Mouse (Mus musculus): ENCODE results near the gene Cbx4. TPM values are rescaled to one million over a fixed set of nuclear protein-coding genes. Genes with fewer than 3 reads are reported as not detected.
A peak's percentile ranks its signal among the peaks of the same experiment; 100 is the strongest.

Gene Cbx4
- polyA plus RNA-seq, 2 experiments = 11.4 to 24.3 TPM

- Histone ChIP-seq H3K4me1 (ENCODE audit: control insufficient read depth, insufficient read depth, low read length) (peaks cover 43% of the 10 kb centered on the region), H3K27ac (replicated peaks; ENCODE audit: low read depth, low read length) (no peak overlapping the region), H3K27me3 (ENCODE audit: control insufficient read depth, insufficient read depth, low read length) (peaks cover 84% of the 10 kb centered on the region), H3K4me3 (replicated peaks; ENCODE audit: low read length) (peak overlapping the region; percentile 33), H3K4me2 (replicated peaks; ENCODE audit: low read depth, low read length, severe bottlenecking) (peak overlapping the region; percentile 90), H3K9ac (ENCODE audit: low read depth, low read length, severe bottlenecking) (peak overlapping the region; percentile 16; the same call in 1 of the 2 replicates), H3K9me3 (ENCODE audit: control insufficient read depth, low read length) (no peaks in the 10 kb centered on the region), H3K36me3 (ENCODE audit: control insufficient read depth, insufficient read depth, low read length) (no peaks in the 10 kb centered on the region)
- DNase-seq (ENCODE audit: low spot score) = no peak
- ATAC-seq (ENCODE audit: low FRiP score, low read depth) = peak; percentile 10; the same call in 1 of the 2 replicates
- 2% methylated on average over 33 of the region's 35 CpGs for WGBS
- TF ChIP-seq POLR2A (IDR thresholded peaks at IDR 0.05; ENCODE audit: borderline replicate concordance, extremely low read depth, insufficient read depth, insufficient read length) = no peak
These were observed 32.2 kb downstream of the Cbx4 start for GRCm38 (mm10) chr11:119053738-119054350.

- peaks cover 84% of the 10 kb centered on the region for H3K27me3 ChIP-seq (ENCODE audit: control insufficient read depth, insufficient read depth, low read length)
- H3K9me3 ChIP-seq (ENCODE audit: control insufficient read depth, low read length) = no peaks in the 10 kb centered on the region
- H3K36me3 ChIP-seq (ENCODE audit: control insufficient read depth, insufficient read depth, low read length) = no peaks in the 10 kb centered on the region
- DNase-seq (ENCODE audit: low spot score) (peak; percentile 93), ATAC-seq (ENCODE audit: low FRiP score, low read depth) (peak; percentile 93)
- WGBS = 0% methylated on average over 32 of the region's 42 CpGs
- H3K9ac ChIP-seq (ENCODE audit: low read depth, low read length, severe bottlenecking) = peak overlapping the region; percentile 17
- 0 out of 2 replicates have a peak overlapping the region, but pooled peaks have one; percentile 16 for H3K27ac ChIP-seq (replicated peaks; ENCODE audit: low read depth, low read length)
- peak overlapping the region; percentile 90 for H3K4me2 ChIP-seq (replicated peaks; ENCODE audit: low read depth, low read length, severe bottlenecking)
- TF ChIP-seq POLR2A (IDR thresholded peaks at IDR 0.05; ENCODE audit: borderline replicate concordance, extremely low read depth, insufficient read depth, insufficient read length) = no peak
- H3K4me1 ChIP-seq (ENCODE audit: control insufficient read depth, insufficient read depth, low read length) = peaks cover 39% of the 10 kb centered on the region
- peak overlapping the region; percentile 33 for H3K4me3 ChIP-seq (replicated peaks; ENCODE audit: low read length)
These were observed 32.8 kb downstream of the Cbx4 start for GRCm38 (mm10) chr11:119053257-119053670.

- peaks cover 38% of the 10 kb centered on the region for H3K4me1 ChIP-seq (ENCODE audit: control insufficient read depth, insufficient read depth, low read length)
- peak; percentile 80 for DNase-seq (ENCODE audit: low spot score)
- peak overlapping the region; percentile 33 for H3K4me3 ChIP-seq (replicated peaks; ENCODE audit: low read length)
- no peak; the same call in 1 of the 2 replicates for ATAC-seq (ENCODE audit: low FRiP score, low read depth)
- peak overlapping the region; percentile 90 for H3K4me2 ChIP-seq (replicated peaks; ENCODE audit: low read depth, low read length, severe bottlenecking)
- peaks cover 84% of the 10 kb centered on the region for H3K27me3 ChIP-seq (ENCODE audit: control insufficient read depth, insufficient read depth, low read length)
- H3K27ac ChIP-seq (replicated peaks; ENCODE audit: low read depth, low read length) = 0 out of 2 replicates have a peak overlapping the region, but pooled peaks have one; percentile 16
- peak overlapping the region; percentile 17; the same call in 1 of the 2 replicates for H3K9ac ChIP-seq (ENCODE audit: low read depth, low read length, severe bottlenecking)
- no peaks in the 10 kb centered on the region for H3K9me3 ChIP-seq (ENCODE audit: control insufficient read depth, low read length)
- WGBS = 2% methylated on average over 13 of the region's 13 CpGs
- H3K36me3 ChIP-seq (ENCODE audit: control insufficient read depth, insufficient read depth, low read length) = no peaks in the 10 kb centered on the region
- TF ChIP-seq POLR2A (IDR thresholded peaks at IDR 0.05; ENCODE audit: borderline replicate concordance, extremely low read depth, insufficient read depth, insufficient read length) = no peak
These were observed 33.3 kb downstream of the Cbx4 start for GRCm38 (mm10) chr11:119052661-119053256.

- TF ChIP-seq POLR2A (IDR thresholded peaks at IDR 0.05; ENCODE audit: borderline replicate concordance, extremely low read depth, insufficient read depth, insufficient read length) = no peak
- no peak for DNase-seq (ENCODE audit: low spot score)
- WGBS = 7% methylated on average over 15 of the region's 15 CpGs
- Histone ChIP-seq H3K4me1 (ENCODE audit: control insufficient read depth, insufficient read depth, low read length) (peaks cover 37% of the 10 kb centered on the region), H3K9me3 (ENCODE audit: control insufficient read depth, low read length) (no peaks in the 10 kb centered on the region), H3K27ac (replicated peaks; ENCODE audit: low read depth, low read length) (no peak overlapping the region), H3K9ac (ENCODE audit: low read depth, low read length, severe bottlenecking) (no peak overlapping the region), H3K36me3 (ENCODE audit: control insufficient read depth, insufficient read depth, low read length) (no peaks in the 10 kb centered on the region), H3K27me3 (ENCODE audit: control insufficient read depth, insufficient read depth, low read length) (peaks cover 84% of the 10 kb centered on the region), H3K4me2 (replicated peaks; ENCODE audit: low read depth, low read length, severe bottlenecking) (peak overlapping the region; percentile 90; the same call in 1 of the 2 replicates), H3K4me3 (replicated peaks; ENCODE audit: low read length) (no peak overlapping the region)
- ATAC-seq (ENCODE audit: low FRiP score, low read depth) = no peak
These were observed 33.9 kb downstream of the Cbx4 start for GRCm38 (mm10) chr11:119051927-119052660.

- DNase-seq (ENCODE audit: low spot score) = no peak
These were observed 34.6 kb downstream of the Cbx4 start for GRCm38 (mm10) chr11:119051426-119051825.

More at GRCm38 (mm10) chr11:119051426-119051825, 34.6 kb downstream of the Cbx4 start:
- TF ChIP-seq POLR2A (IDR thresholded peaks at IDR 0.05; ENCODE audit: borderline replicate concordance, extremely low read depth, insufficient read depth, insufficient read length) = no peak
- Histone ChIP-seq H3K27ac (replicated peaks; ENCODE audit: low read depth, low read length) (no peak overlapping the region), H3K4me3 (replicated peaks; ENCODE audit: low read length) (no peak overlapping the region), H3K27me3 (ENCODE audit: control insufficient read depth, insufficient read depth, low read length) (peaks cover 91% of the 10 kb centered on the region), H3K36me3 (ENCODE audit: control insufficient read depth, insufficient read depth, low read length) (no peaks in the 10 kb centered on the region), H3K4me1 (ENCODE audit: control insufficient read depth, insufficient read depth, low read length) (peaks cover 37% of the 10 kb centered on the region), H3K4me2 (replicated peaks; ENCODE audit: low read depth, low read length, severe bottlenecking) (no peak overlapping the region), H3K9me3 (ENCODE audit: control insufficient read depth, low read length) (no peaks in the 10 kb centered on the region), H3K9ac (ENCODE audit: low read depth, low read length, severe bottlenecking) (no peak overlapping the region)
- ATAC-seq (ENCODE audit: low FRiP score, low read depth) = no peak
